Mouse (Mus musculus) lung, postnatal 10 days (tissue): ENCODE data around the gene Pgpep1l.
"Not testable (repeated sequence)": the region's sequence is repeated elsewhere in the genome, so short reads cannot be mapped to it uniquely, and the experiment has no call there.

Experiments used
- DNase-seq: peaks from one replicate; pipeline ENCODE4 v3.0.0; 2021

Gene Pgpep1l

GRCm38 (mm10) chr7:68264028-68264453 lies at the start of gene Pgpep1l:
TSS of gene Pgpep1l (minus strand) at chr7:68264233.
- DNase-seq = peak; percentile 73

DNA sequence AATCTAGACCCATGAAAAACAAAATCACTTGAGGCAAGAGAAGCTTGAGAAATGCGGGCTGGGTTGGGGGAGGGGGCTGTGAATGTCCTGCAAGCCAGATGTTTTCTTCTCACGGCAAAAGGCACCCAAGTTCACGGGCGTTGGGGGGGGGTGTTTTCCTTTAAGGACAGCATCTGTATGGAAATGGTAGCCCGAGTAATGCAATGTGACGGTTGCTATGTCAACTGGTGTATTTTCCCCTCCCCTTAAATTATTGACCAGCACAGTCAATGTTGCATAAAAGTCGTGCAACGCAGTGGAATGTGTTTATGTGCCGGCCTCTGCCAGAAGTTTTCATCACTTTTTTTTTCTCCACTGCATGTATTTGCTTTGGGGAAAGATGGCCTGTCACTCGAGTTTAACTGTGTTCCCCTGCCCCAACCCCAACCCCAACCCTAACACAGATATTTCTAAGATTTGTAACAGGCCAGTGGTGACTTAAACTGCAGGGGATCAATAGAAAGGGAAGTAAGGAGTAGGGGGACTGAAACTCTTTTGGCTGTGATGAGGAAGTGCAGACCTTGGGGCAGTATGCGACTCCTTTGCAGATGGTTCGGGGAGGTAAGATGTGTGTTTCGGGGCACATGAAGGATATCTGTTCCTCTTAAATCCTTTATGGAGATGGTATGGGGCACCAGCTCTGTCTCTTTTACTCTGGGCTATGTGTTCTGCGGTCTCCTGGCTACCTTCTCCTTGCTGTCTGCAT lies 49.2 kb upstream of the Pgpep1l start:
- no peak for DNase-seq

DNA sequence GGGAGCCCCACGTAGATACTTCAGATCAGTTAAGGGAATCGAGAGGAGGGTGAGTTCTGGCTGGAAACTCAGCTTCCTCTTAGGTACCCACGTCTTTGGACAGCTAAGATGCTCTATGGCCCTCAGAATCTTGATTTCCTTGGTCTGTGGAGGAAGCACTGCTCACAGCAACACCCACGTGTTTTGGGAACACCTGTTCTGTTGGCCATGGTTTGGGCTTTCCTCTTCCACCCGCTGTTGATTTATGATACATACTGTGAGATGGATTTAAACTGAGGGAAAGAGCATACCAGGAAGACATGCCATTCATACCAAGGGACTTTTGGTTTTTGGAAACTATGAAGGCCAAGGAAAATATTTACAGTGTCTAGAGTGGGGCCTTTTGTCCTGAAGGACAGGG lies 48.4 kb upstream of the Pgpep1l start:
- no peak for DNase-seq

GRCm38 (mm10) chr7:68311469-68311868 lies 47.4 kb upstream of the Pgpep1l start:
- peak; percentile 45 for DNase-seq

- no peak for DNase-seq
Observed at GRCm38 (mm10) chr7:68306756-68307155, 42.7 kb upstream of the Pgpep1l start.

DNA sequence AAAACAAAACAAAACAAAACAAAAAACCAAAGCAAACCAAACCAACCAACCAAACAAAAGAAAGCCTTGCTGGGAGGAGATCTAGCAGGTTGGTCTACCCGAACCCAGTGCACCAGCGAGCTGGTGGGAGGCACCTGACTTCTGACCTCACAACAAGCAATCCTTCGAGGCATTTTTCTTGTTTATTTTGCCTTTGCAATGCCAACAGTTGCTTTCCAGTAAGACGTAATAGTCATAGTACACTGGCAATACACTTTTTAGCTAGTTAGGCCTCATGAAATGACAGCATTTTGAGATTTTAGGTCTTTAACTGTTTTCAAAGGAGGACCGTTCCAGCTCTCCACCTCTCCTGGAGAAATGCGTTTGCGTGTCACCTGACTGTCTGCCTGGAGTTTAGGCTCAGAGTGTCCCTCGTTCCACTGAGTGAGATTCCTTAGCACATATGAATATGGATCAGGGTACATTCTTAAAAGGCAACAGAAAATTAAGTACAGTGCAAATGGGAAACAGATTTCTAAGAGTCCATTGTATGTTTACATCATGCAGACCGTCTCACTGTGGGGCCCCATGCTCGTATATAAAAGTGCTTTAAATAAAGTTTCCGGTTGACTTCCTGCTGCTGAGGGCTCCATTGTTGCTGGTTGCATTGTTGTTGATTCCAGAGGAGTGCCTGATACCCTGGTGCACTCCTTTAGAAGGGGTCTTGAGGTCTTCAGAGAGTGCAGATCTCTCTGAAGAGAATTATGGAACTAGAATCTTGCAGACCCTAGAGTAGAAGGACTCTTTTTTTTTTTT lies 41.9 kb upstream of the Pgpep1l start:
- DNase-seq = no peak

DNA sequence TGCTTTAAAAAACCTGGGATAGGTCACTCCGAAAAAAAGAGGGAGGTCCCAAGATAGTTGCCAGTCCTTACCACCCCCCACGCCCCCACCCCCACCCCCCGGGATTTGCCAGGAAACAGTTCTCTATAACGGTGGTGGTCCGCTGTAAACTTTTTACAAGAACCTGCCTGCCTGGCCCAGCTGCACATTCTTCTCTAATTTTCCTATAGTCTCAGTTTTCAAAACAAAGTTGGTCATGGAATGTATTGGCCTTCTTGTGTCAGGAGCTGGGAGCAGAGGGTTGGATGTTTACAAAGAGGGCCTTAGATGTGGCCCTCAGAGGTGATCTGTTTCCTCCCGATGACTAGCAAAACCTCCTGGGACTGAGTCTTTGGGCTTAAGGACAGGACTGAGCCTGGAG lies 39.7 kb upstream of the Pgpep1l start:
- DNase-seq = no peak

DNA sequence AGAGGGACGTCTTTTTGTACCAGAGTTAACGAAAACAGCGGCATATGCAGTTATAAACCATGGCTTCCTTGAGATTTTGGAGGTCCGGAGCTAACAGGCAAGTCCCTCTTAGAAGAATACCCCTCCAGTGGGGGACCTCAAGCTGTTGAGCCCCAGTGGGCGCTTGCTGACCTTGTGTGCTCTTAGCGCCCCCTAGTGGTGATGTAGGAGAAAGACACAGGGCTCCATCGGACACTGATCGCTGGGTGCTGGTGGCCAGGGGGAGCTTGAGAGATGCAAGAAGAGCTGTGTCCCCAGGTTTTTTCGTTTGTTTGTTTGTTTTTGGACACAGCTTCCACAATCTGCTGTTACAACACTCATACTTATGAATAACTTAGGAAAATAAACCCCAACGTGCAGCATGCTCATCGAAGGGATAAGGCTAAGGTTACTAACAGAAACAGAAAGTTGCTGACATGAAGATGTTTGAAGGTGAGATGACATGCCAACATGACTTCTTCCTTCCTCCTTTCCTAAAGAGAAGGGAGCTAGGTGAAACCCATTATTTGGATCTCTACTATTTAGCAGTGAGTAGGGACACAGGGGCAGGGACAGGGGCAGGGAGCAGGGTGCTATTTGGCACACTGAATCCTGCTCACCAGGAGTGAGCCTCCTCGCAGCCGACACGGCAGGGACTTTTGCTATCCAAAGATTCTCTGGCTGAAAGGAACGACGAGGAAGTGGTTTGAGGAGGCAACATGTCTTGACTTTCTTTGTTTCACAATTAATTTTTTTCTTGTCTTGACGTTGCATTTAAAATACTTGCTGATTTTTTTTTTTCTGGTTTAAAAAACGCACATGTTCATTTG lies 38.8 kb upstream of the Pgpep1l start:
- peak; percentile 82 for DNase-seq

DNA sequence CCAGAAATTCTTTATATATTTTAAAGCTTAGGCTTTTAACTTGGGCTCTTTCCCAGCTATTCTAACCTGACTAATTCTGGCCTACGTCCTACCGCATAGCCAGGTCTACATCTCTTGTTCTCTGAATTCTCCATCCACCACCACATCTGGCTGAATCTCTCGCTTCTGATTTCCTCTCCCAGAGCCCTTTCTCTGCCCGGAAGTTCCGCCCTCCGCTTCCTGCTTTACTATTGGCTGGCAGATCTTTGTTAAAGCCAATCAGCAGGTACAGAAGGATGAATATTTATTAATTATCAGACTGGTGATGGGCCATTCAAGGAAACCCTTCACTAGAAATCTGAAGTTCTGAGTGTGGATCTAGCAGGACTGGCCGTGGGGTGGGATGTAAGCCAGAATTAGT lies 37.1 kb upstream of the Pgpep1l start:
- DNase-seq = peak; percentile 31

- DNase-seq = no peak
Observed at GRCm38 (mm10) chr7:68298381-68299076, 34.5 kb upstream of the Pgpep1l start.

DNA sequence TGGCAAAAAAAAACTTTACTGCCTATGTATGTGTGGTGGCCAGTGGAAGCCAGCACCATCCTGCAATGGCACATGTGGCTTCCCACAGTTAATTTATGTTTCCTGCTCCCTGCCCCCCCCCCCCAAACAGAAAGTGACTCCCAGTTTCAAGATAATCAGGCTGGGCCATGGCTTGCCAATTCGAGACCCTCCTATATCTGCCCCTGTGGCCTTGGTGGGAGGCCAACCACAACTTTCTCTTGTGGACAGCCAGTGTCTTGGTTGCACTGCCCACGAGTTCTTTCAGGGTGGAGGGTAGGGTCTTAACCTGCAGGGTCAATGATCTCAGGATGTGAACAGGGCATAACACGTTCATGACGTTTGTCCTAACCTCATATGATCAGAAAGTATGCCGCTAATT lies 32.5 kb upstream of the Pgpep1l start:
- DNase-seq = no peak

GRCm38 (mm10) chr7:68293997-68294789 lies 30.2 kb upstream of the Pgpep1l start:
- no peak for DNase-seq

DNA sequence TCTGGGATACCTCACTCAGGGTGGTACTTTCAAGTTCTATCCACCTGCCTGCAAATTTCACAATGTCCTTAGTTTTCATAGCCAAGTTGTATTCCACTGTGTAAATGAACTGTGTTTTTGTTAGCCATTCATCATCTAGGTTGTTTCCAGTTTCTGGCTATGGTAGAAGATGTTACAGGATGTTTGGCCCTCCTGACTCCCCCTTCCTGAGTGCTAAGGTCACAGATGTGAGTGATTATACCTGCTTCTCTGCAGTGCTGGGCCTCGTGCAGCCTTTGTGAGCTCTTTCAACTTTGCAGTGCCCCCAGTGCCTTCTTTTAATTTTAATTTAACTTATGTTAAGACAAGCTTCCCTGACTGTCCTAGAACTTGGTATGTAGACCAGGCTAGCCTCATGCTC lies 27.6 kb upstream of the Pgpep1l start:
- no peak for DNase-seq

GRCm38 (mm10) chr7:68289081-68289480 lies 25.0 kb upstream of the Pgpep1l start:
- no peak for DNase-seq

- DNase-seq = not testable (repeated sequence)
Observed at GRCm38 (mm10) chr7:68288000-68288399, 24.0 kb upstream of the Pgpep1l start.

DNA sequence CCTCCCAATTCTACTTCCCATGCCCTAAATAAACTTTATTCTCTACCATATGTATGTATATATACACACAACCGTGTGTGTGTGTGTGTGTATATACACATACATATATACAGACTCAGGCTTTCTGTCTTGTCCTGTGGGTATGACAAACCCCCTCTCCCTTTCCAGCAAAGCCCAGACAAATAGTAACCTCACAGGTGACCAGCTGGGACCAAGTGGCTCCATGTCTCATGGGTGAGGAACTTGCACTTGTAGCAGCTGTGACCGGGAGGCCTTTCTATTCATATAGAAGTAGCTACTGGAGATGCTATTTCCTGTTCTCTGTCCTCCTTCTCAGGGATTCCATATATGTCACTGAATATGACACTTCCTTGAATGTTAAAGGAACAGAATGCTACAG lies 23.5 kb upstream of the Pgpep1l start:
- no peak for DNase-seq

DNA sequence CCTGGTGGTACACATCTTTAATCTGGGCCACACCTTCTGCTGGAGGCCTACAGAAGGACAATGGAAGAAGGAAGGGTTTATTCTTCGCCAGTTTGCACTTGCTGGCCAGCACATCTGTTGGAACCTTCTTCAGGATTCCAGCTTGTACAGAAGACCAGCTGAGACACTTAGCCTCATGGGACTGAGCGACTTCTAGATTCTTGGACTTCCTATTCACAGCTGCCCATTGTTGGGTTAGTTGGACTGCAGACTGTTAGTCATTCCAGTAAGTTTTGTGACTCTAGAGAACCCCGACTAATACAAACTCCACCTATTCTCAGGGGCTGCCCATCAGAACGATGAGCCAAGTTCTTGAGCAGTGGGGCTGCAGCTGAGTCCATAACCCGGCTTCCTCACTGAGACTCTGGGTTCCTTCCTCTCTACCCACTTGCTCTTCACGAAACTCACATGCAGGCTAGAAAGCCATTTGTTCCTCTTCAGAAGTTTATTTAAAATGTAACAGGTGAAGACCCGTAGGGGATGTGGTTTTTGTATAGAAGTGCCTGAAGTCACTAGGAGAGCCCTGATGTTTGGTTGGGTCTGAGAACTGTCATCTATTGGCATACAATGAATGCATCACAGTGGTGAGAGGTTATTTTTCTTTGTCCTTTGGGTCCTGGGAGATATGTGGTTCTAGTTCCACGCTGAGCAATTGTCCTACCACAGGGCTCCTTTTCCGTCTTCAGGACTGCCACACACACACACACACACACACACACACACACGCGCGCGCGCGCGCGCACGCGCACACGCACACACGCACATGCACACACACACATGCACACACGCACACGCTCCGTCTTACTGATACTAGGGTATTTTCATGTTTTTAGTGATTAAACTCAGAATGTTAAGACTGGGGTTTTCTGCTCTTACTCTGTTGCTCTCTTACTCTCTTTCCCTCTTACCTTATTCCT lies 22.8 kb upstream of the Pgpep1l start:
- no peak for DNase-seq

GRCm38 (mm10) chr7:68285851-68286298 lies 21.8 kb upstream of the Pgpep1l start:
- no peak for DNase-seq

DNA sequence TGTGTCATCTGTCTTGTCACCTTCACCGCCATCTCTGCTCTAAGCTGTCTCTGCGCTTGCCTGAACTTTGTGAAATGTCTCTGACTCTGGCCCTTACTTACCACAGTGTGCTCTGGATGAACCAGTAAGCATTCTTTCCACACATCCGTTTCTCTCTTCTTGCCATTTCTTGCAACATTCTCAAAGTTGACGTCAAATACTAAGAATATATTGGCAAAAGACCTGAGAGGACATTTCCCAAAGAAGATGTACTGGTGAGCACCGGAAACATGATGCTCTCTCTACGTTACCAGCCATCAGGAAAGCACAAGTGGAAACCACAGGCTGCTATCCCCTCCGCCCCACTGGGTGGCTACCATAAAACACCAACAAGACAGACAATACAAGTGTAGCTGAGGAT lies 19.7 kb upstream of the Pgpep1l start:
- no peak for DNase-seq

DNA sequence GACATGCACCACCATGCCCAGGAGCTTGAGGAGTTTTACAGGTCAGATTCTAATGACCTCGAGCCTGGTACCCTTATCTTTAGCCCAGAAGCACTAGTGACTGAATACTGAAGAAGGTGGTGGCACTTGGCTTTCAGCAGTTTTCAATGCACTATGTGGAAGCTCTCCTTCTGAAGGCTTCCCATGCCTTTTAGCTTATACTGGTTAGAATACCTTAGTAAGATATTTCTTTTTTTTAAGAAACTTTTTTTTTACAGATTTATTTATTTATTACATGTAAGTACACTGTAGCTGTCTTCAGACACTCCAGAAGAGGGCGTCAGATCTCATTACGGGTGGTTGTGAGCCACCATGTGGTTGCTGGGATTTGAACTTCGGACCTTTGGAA lies 19.1 kb upstream of the Pgpep1l start:
- not testable (repeated sequence) for DNase-seq
